ENCODE assay signal across 26 mouse cellular contexts in the genomic region with DNA sequence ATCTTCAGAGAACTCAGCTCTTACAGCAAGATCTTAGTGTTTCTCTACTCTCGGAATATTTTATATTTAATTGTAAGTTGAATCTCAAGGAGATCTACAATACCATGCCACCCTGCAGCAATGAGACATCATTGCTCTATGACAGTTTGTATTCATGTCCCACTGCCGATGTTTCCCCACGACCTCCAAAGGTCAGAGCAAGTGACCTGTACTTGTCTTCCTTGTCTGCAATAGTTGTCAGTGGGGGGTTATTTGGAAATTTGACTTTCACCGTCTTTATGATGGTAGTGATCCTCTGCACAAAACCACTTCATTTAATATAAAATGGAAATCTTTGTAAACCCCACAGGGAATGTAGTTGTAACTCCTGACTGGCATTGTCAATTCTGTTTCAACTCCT.
DNase-seq lines count a peak whose midpoint lies in the region; ATAC-seq lines count a peak whose summit lies in the region.
"Had no signal": no experiment of that assay in that cellular context is flagged by ENCODE, and none has a peak within 500 bp of the region (broad histone marks: within the 10 kb centered on the region; RNA-seq: fewer than 3 reads in every experiment).

No protein-coding gene starts in this region.

- no peak overlapping the region for H3K4me2 ChIP-seq in hindbrain, embryonic 16.5 days (ENCODE audit: low read length)
- H3K4me2 ChIP-seq in neural tube, embryonic 11.5 days (ENCODE audit: low read depth), result no peak overlapping the region
- H3K4me2 ChIP-seq: heart, embryonic 12.5 days; heart, embryonic 15.5 days; hindbrain, embryonic 12.5 days; hindbrain, embryonic 15.5 days had no signal

- peaks cover 16% of the 10 kb centered on the region for H3K4me1 ChIP-seq in hindbrain, embryonic 10.5 days (replicated peaks)
- H3K4me1 ChIP-seq in hindbrain, embryonic 16.5 days (ENCODE audit: control insufficient read depth, insufficient read depth, low read depth, low read length), result no peaks in the 10 kb centered on the region
- no peaks in the 10 kb centered on the region for H3K4me1 ChIP-seq in neural tube, embryonic 11.5 days (ENCODE audit: control insufficient read depth, insufficient read depth, low read length)
- H3K4me1 ChIP-seq: heart, embryonic 12.5 days; heart, embryonic 15.5 days; hindbrain, embryonic 12.5 days; hindbrain, embryonic 15.5 days had no signal

- 40% methylated on average over 4 of the region's 4 CpGs for WGBS in hindbrain, embryonic 10.5 days
- 30% methylated on average over 4 of the region's 4 CpGs for WGBS in hindbrain, embryonic 16.5 days
- 36% methylated on average over 4 of the region's 4 CpGs for WGBS in neural tube, embryonic 11.5 days

- H3K9ac ChIP-seq in hindbrain, embryonic 16.5 days (ENCODE audit: low read depth, low read length), result no peak overlapping the region
- no peak overlapping the region for H3K9ac ChIP-seq in neural tube, embryonic 11.5 days (ENCODE audit: low read length)
- H3K9ac ChIP-seq: forebrain, postnatal 0 days; heart, embryonic 12.5 days; heart, embryonic 15.5 days; hindbrain, embryonic 12.5 days; hindbrain, embryonic 15.5 days had no signal

- ATAC-seq in hindbrain, embryonic 16.5 days, result no peak
- peak; percentile 12; the same call in 1 of the 2 replicates for ATAC-seq in neural tube, embryonic 11.5 days (ENCODE audit: insufficient read depth, low FRiP score, low TSS enrichment)
- ATAC-seq: activated CD4-positive, CD25-positive, alpha-beta regulatory T cell, adult 4 months; forebrain, postnatal 0 days; inflammation-experienced regulatory T-cells, adult 6 months; intestine, embryonic 16.5 days had no signal

- intact Hi-C loops in left cerebral cortex, postnatal 36 days (cut with DNase I), result no loop called here

- H3K27ac ChIP-seq in hindbrain, embryonic 10.5 days, result peak overlapping the region; percentile 42; the same call in 1 of the 2 replicates
- no peak overlapping the region for H3K27ac ChIP-seq in hindbrain, embryonic 16.5 days (ENCODE audit: low read depth, low read length)
- no peak overlapping the region for H3K27ac ChIP-seq in neural tube, embryonic 11.5 days (ENCODE audit: low read depth, low read length)
- H3K27ac ChIP-seq: forebrain, embryonic 10.5 days; gastrocnemius, adult 2 months; heart, embryonic 15.5 days; hindbrain, embryonic 12.5 days; hindbrain, embryonic 15.5 days had no signal

- no peaks in the 10 kb centered on the region for H3K9me3 ChIP-seq in hindbrain, embryonic 10.5 days
- no peaks in the 10 kb centered on the region for H3K9me3 ChIP-seq in hindbrain, embryonic 16.5 days (ENCODE audit: control insufficient read depth, low read length)
- no peaks in the 10 kb centered on the region for H3K9me3 ChIP-seq in neural tube, embryonic 11.5 days (ENCODE audit: control insufficient read depth, low read length)
- H3K9me3 ChIP-seq: forebrain, embryonic 10.5 days; heart, embryonic 12.5 days; heart, embryonic 15.5 days; hindbrain, embryonic 12.5 days; hindbrain, embryonic 15.5 days had no signal

- DNase-seq in hindbrain, embryonic 10.5 days (ENCODE audit: low spot score), result no peak
- no peak for DNase-seq in neural tube, embryonic 11.5 days (ENCODE audit: low spot score)
- DNase-seq in neural tube, embryonic 10.5 days (ENCODE audit: extremely low spot score, low spot score), result no peak
- peak; percentile 11 for DNase-seq in embryo, embryonic 11 days
- DNase-seq in left cerebral cortex, postnatal 36 days (ENCODE audit: low spot score in 2 of 2), result no peak
- DNase-seq: adrenal gland, adult 8-10 months; adrenal gland, postnatal 25 days; cerebellum, adult 11-12 months; cerebellum, adult 8-10 months; cerebellum, postnatal 10 days; cerebellum, postnatal 36 days; forebrain, postnatal 0 days; gastrocnemius, adult 2 months; gastrocnemius, postnatal 25 days; heart, adult 18-20 months; heart, postnatal 10 days; heart, postnatal 36 days had no signal

- H3K27me3 ChIP-seq in hindbrain, embryonic 10.5 days (ENCODE audit: insufficient read depth, poor library complexity, severe bottlenecking), result no peaks in the 10 kb centered on the region
- H3K27me3 ChIP-seq in hindbrain, embryonic 16.5 days (replicated peaks; ENCODE audit: control insufficient read depth, insufficient read depth, low read length), result no peaks in the 10 kb centered on the region
- no peaks in the 10 kb centered on the region for H3K27me3 ChIP-seq in neural tube, embryonic 11.5 days (ENCODE audit: control insufficient read depth, insufficient read depth, low read length)
- H3K27me3 ChIP-seq: heart, embryonic 12.5 days; heart, embryonic 15.5 days; hindbrain, embryonic 12.5 days; hindbrain, embryonic 15.5 days had no signal

- no peaks in the 10 kb centered on the region for H3K36me3 ChIP-seq in hindbrain, embryonic 10.5 days
- no peaks in the 10 kb centered on the region for H3K36me3 ChIP-seq in hindbrain, embryonic 16.5 days (ENCODE audit: control insufficient read depth, insufficient read depth, low read length)
- no peaks in the 10 kb centered on the region for H3K36me3 ChIP-seq in neural tube, embryonic 11.5 days (ENCODE audit: control insufficient read depth, insufficient read depth, low read length)
- H3K36me3 ChIP-seq: forebrain, embryonic 10.5 days; heart, embryonic 12.5 days; heart, embryonic 15.5 days; hindbrain, embryonic 12.5 days; hindbrain, embryonic 15.5 days had no signal

- no peak overlapping the region for H3K4me3 ChIP-seq in hindbrain, embryonic 10.5 days
- no peak overlapping the region for H3K4me3 ChIP-seq in hindbrain, embryonic 16.5 days (ENCODE audit: low read length)
- H3K4me3 ChIP-seq in neural tube, embryonic 11.5 days (ENCODE audit: low read depth, low read length), result no peak overlapping the region
- H3K4me3 ChIP-seq: forebrain, embryonic 10.5 days; gastrocnemius, adult 2 months; heart, embryonic 12.5 days; heart, embryonic 15.5 days; hindbrain, embryonic 12.5 days; hindbrain, embryonic 15.5 days had no signal
